Mouse (Mus musculus): ENCODE measurements around the gene Psmc1. TPM values are rescaled to one million over a fixed set of nuclear protein-coding genes. Genes with fewer than 3 reads are reported as not detected.

The Psmc1 gene
- total RNA-seq, 2 experiments from 2014 or later, result 141 to 147 TPM

DNA sequence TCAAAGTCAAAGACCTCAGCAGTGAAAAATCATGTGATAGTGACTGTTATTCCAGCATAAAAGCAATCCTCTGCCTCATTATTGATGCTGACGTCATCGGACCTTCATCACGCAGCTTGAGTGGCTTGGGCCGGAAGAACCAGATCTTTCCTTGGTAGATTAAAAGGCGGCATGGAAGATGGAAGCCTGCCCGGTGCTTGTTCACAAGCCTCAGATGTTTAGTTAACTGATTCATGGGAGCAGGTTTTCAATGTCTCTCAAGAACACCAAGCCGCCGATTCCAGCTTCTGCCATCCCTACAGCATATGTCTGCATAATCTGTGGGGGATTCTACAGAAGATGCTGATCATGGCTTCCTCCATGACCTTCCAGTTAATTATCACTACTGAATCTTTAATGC, 57.0 kb downstream of the Psmc1 start:
- no peak for DNase-seq
- intact Hi-C loops (cut with DNase I), result loop anchor here (5.0 to 10.0 kb wide), 3 partner anchors 410 to 558 kb away; partner anchors contain the start of gene Rps6ka5

DNA sequence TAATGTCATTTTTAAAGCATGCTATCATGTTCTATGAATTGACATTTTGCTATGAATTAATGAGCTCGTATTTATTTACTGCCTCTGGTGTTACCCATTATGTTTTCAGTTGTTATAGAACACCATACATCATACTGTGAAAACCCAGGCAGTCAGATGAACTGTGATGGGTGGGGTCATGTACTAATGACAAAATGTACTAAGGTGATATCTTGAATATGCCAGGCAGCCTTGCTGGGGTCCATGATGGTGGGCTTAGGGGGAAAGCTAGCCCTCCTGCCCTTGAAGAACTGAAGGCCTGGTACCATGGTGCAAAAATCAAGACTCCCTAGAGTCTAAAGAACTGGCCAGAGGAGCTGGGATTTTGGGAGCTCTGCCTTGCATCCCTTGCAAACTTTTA, 57.5 kb downstream of the Psmc1 start:
- DNase-seq, result no peak
- intact Hi-C loops (cut with DNase I), result loop anchor here (5.0 to 10.0 kb wide), 3 partner anchors 410 to 557 kb away; partner anchors contain the start of gene Rps6ka5

DNA sequence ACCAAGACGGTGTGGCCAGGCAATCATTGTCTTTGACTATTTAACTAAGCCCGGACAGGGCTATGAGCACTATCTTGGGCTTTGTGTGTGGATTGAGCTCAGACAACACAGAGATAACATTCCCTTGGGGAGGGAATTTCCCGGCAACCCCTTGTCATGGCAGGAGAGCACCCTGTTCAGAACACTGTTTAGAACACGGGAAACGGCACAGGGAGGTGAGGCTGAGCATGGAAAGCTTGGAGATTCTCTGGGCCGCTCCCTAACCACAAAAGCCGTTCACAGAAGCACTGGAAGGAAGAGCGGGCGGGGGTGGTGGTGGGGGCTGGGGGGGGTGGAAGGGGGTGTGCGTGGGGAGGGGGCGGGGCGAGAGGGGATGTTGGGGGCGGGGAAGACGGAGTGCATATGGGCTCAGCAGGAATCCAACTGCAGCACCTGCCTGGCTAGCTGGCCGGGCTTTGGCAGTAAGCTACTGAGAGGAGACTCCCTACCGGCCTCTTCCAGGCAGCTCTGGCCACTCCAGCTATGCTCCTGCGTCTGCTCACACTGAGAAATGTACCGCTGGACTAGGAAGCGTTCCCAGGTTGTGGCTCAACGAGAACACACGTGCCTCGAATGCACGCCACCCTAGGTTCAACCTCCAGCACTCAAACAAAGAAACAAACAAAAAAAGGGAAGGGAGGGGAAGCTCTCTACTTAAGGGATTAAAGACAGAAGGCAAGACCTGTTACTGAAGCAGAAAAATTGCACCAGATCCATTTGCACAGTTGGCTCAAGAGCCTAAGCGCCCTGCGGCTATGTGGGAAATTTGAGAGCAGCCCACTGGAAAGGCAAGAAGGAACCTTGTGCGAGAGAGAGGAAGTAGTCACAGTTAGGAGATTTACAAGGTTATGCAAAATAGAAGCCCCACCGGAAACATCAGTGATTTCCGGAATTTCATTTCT, 58.2 kb downstream of the Psmc1 start:
- peak; percentile 32 to 47 for DNase-seq
- intact Hi-C loops (cut with DNase I), result loop anchor here (5.0 to 10.0 kb wide), 3 partner anchors 409 to 557 kb away; partner anchors contain the start of gene Rps6ka5

DNA sequence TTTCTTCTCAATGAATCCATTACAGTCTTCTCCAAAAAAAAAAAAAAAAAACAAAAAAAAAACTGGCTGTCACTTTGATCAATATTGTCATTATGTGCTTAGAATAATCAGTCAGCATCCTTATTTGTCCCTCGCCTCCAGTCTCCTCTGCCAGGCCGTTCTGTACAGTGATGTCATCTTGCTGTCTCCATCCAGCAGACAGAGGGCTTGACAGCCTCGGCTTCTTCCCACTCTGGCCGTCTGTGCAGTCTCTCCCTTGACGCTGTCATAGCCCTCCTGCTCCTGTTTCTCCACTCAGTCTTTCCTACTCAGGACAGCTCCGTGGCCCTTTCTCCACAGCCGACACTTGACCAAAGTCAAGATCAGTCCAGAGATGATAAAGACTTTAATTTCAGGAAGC, 62.5 kb downstream of the Psmc1 start:
- intact Hi-C loops (cut with DNase I), result no loop called here
- DNase-seq, result no peak

Other genes starting within 250 kb of the Psmc1 start
- gene Efcab11, start 225.7 kb upstream of the Psmc1 start, total RNA-seq (2021), result 1 to 10 TPM; 1.5 to 1.6 TPM
- gene Tdp1, start 225.6 kb upstream of the Psmc1 start, total RNA-seq (2021), result 10 to 100 TPM; 11.3 to 12.0 TPM
- under 1 TPM; 0.62 to 0.74 TPM for gene Kcnk13, start 145.7 kb upstream of the Psmc1 start, total RNA-seq (2021)
- 10 to 100 TPM; 12.5 to 14.2 TPM for gene Nrde2, start 49.5 kb downstream of the Psmc1 start, total RNA-seq (2021)
- 100 to 1,000 TPM; 338 to 349 TPM for gene Calm1, start 89.3 kb downstream of the Psmc1 start, total RNA-seq (2021)

All from heart, postnatal 10 days (tissue).